Mouse (Mus musculus): ENCODE data around the gene Gsdma. TPM values are rescaled to one million over a fixed set of nuclear protein-coding genes. Genes with fewer than 3 reads are reported as not detected.
"Not testable (repeated sequence)": the region's sequence is repeated elsewhere in the genome, so short reads cannot be mapped to it uniquely, and the experiment has no call there.

Gsdma gene
- total RNA-seq, 2 experiments from 2014 or later, result 0.23 to 0.24 TPM

DNA sequence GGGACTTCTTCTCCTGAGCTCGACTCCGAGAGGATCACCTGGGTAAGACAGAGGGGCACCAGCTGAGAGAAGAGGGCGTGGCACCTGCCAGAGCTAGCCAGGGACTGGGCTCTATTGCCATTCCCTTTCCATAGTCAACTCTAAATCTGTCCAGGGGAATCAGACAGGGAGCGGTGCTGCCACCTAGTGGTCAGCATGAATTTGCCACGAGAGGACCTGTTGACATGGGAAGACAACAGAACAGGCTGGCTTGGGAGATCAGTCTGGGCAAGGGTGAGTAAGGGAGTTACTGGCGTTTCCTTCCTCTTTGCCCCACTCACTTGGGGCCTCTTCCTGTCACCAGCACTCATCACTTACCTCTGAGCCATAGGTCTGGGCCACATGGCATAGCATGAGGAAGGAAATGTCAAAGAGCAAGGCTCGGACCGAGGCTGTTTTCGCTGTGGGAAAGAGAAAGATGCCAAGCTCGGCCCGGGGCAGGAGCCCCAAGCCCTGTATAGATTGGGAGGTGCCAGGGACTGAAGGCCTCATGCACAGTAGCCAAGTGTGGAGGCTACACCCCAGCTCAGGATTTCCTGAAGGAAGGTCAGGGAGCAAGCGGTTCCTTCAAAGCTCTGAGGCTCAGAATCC lies 46.4 kb downstream of the Gsdma start:
- DNase-seq, result peak; percentile 70

DNA sequence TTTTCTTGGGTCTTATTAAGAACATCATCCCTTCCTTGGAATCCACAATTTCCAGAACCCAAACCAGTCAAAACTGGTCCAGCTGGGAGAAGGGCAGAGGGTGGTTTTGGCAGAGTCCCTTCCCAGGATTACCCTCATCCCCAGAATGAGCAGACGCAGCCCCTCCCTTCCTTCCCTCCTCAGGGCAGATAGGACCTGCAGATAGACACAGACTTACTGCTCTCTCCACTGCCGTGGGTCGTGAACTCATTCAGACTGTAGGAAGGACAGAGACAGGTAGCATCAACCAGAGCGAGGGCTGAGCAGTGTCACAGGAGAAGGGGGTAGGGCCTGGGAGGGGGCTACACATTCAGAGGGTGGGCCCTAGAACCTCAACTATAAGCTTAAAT lies 46.9 kb downstream of the Gsdma start:
- no peak for DNase-seq

GRCm38 (mm10) chr11:98712009-98712408 lies 47.9 kb downstream of the Gsdma start:
- DNase-seq, result not testable (repeated sequence)

DNA sequence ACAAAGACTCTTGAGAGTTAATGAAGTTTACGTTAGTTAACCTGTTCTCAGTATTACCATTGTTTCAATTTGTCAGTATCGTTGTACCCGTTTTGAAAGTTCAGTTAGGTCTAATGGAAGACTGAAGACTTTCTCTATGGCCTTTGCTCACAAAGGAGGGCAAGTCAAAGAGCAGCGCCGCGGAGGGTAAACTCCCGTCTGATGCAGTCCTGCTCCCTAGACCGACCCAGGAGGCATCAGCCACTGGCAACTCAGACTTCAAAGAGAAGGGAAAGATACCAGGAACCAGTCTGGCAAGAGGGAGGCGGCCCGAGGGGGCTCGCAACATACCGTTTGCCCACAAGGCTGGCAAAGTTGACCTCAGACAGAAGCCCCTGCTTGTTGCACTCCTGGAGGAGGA lies 49.6 kb downstream of the Gsdma start:
- no peak for DNase-seq

- DNase-seq, result no peak
These were observed 51.8 kb downstream of the Gsdma start for GRCm38 (mm10) chr11:98715946-98716345.

DNA sequence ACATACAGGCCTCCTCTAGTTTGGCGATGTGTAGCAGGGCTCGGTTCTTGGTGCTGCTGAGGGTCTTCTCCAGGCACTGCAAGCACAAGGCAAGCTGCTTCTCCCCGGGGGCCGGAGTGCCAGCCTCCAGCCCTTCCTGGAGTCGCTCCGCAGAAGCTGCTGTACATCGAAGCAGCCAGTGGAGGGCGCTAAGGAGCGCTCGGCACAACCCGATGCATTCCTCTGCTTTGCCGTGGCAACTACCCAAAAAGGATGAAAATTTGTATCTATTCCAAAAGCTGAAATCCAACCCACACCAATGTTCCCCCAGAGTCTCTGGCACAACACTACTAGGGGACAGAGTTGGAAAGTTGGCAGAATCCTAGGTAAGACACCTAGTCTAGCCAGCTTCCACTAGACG lies 53.8 kb downstream of the Gsdma start:
- peak; percentile 77 for DNase-seq

GRCm38 (mm10) chr11:98720756-98721155 lies 56.6 kb downstream of the Gsdma start:
- DNase-seq, result no peak

DNA sequence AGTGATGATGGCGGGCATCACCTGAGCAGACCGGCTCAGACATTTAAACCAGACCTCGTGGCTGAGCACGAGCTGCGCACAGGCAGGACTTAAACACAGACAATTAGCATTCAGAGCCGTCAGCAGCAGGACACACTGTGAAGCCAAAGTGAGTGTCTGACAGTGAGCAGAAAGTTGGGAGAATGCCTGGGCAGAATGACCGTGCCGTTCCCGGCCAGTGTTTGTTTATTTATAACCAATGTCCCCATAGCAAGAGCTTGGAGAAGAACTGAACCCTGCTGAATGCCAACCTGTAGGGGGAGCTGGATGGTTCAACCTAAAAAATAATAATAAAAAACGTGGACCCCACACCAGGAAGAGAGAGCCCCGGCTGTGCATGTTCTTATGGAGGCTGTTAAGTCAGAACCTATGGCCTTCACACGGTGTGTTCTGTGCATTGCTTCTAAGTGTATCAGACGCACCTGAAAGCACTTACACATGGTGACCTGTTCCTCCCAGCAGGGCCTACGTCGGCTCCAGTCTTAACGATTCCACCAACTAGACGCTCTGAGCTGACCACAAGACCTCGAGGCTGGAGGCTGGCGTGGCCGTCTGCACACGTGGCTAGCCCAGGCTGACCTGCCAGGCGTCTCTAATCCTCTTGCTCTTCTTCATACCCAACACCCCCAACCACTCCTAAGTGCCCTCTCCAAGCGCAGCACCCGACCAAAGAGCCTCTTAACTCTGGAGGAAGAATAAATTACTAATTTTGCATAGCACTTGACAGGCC lies 57.5 kb downstream of the Gsdma start:
- peak; percentile 89 for DNase-seq

GRCm38 (mm10) chr11:98723098-98723497 lies 58.9 kb downstream of the Gsdma start:
- no peak for DNase-seq

DNA sequence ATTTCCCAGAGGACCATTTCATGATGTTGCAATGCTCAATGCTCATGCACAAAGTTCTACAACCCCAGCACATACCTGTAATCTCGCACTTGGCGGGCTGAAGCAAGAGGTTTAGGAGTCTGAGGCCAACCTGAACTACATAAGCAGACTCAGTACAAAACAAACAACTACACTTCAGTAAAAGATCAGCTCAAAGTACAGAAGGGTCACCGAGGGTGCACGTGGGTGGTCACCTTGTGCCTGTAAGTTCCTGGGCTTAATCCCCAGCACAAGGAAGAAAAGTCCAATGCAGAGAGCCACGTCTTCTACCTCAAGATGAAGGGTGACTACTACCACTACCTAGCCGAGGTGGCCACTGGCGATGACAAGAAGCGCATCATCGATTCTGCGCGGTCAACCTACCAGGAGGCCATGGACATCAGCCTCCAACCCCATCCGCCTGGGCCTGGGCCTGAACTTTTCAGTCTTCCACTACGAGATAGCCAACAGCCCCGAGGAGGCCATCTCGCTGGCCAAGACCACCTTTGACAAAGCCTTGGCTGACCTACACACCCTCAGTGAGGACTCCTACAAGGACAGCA lies 61.9 kb downstream of the Gsdma start:
- no peak for DNase-seq

Other genes starting within 250 kb of the Gsdma start
- 10 to 100 TPM; 31.7 to 35.5 TPM for gene Mien1, start 225.4 kb upstream of the Gsdma start, total RNA-seq (2021)
- gene Grb7, start 218.0 kb upstream of the Gsdma start, total RNA-seq (2021), result under 1 TPM in 1 of 2 experiments, not detected in 1; 0.16 TPM
- under 1 TPM in 1 of 2 experiments, not detected in 1; 0.15 TPM for gene Ikzf3, start 118.3 kb upstream of the Gsdma start, total RNA-seq (2021)
- not detected for gene Zpbp2, start 113.3 kb upstream of the Gsdma start, total RNA-seq (2021)
- gene Ormdl3, start 77.0 kb upstream of the Gsdma start, total RNA-seq (2021), result 10 to 100 TPM; 19.9 to 28.2 TPM
- gene Lrrc3c, start 66.1 kb upstream of the Gsdma start, total RNA-seq (2021), result not detected
- gene Gm12355, start 38.7 kb upstream of the Gsdma start, total RNA-seq (2021), result 1 to 10 TPM; 3.1 to 6.4 TPM
- 1 to 10 TPM; 1.3 to 2.4 TPM for gene Gsdma3, start 38.0 kb upstream of the Gsdma start, total RNA-seq (2021)
- gene Gsdma2, start 17.6 kb upstream of the Gsdma start, total RNA-seq (2021), result not detected
- 10 to 100 TPM; 86.2 to 91.5 TPM for gene Psmd3, start 18.2 kb downstream of the Gsdma start, total RNA-seq (2021)
- not detected for gene Csf3, start 36.9 kb downstream of the Gsdma start, total RNA-seq (2021)
- 10 to 100 TPM; 42.7 to 46.9 TPM for gene Med24, start 65.1 kb downstream of the Gsdma start, total RNA-seq (2021)
- 10 to 100 TPM; 75.4 to 89.1 TPM for gene Thra, start 76.3 kb downstream of the Gsdma start, total RNA-seq (2021)
- gene Nr1d1, start 111.0 kb downstream of the Gsdma start, total RNA-seq (2021), result 100 to 1,000 TPM in 1 of 2 experiments, 10 to 100 TPM in 1; 98.0 to 119 TPM
- gene Msl1, start 131.2 kb downstream of the Gsdma start, total RNA-seq (2021), result 10 to 100 TPM; 51.3 to 63.6 TPM
- 10 to 100 TPM; 13.9 to 15.0 TPM for gene Casc3, start 140.6 kb downstream of the Gsdma start, total RNA-seq (2021)
- gene Rapgefl1, start 172.4 kb downstream of the Gsdma start, total RNA-seq (2021), result under 1 TPM; 0.23 to 0.40 TPM
- gene Wipf2, start 199.3 kb downstream of the Gsdma start, total RNA-seq (2021), result 1 to 10 TPM; 4.1 to 4.9 TPM
- gene Cdc6, start 243.4 kb downstream of the Gsdma start, total RNA-seq (2021), result under 1 TPM; 0.13 to 0.56 TPM

Measured in gastrocnemius, postnatal 25 days (tissue).